In the genomic region with DNA sequence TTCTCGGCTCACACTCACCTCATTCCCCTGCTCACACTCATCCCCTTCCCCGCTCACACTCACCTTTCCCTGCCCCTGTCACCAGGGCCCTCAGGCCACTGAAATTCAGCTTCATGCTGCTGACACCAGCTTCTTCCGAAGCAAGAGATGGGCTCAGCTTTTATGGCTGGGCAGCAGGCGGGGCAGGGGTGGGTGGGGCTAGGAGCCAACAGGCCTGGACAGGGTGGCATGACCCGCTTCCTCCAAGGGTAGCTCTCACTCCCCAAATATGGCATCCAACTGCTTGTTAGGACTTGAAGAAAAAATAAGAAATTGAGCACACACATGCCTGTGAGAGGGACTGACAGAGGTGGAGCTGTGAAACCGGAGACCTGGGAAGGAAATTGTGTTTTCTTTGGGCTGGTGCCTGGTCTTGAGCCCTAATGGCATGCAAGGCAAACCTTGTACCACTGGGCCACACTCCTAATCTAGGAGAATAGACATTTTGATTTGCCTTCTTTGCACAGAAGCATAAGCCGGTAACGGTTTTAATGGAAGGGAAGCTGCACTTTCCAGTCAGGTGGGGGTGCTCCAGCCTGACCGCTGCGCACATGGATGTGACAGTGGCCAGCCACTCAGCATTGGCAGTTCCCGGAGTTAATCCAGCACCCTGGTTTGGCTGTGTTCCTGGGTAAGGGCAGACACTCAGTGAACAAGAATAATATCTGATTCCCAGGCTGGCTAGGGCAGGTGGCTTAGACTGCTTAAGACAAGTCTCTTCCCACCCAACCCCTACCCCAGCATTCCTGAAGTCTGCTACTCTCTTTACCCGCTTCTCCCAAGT, we compare ENCODE assay signal across 9 mouse cellular contexts. TPM values are rescaled to one million over a fixed set of nuclear protein-coding genes. Genes with fewer than 3 reads are reported as not detected.
DNase-seq lines count a peak whose midpoint lies in the region; ATAC-seq lines count a peak whose summit lies in the region.
"Had no signal": no experiment of that assay in that cellular context is flagged by ENCODE, and none has a peak within 500 bp of the region (broad histone marks: within the 10 kb centered on the region; RNA-seq: fewer than 3 reads in every experiment).

A gene (minus strand): TSS at position 257 of the 823 bp plus-strand sequence.

- DNase-seq in urinary bladder, adult 18-20 months (ENCODE audit: low spot score in 2 of 2) = peak; percentile 40 to 64
- no peak for DNase-seq in urinary bladder, postnatal 10 days (ENCODE audit: low spot score)
- DNase-seq in fibroblast of lung, adult 2 months (ENCODE audit: low read depth) = peak; percentile 87
- peak; percentile 74 for DNase-seq in urinary bladder, postnatal 14 days (ENCODE audit: low spot score)
- no peak for DNase-seq in layer of hippocampus, postnatal 10 days (ENCODE audit: low spot score in 2 of 2)
- DNase-seq: cerebellum, adult 9-11 months had no signal

- WGBS in limb, embryonic 15.5 days = 49% methylated on average over 12 of the region's 12 CpGs
- 82% methylated on average over 12 of the region's 12 CpGs for WGBS in forebrain, embryonic 13.5 days
- 75% methylated on average over 12 of the region's 12 CpGs for WGBS in neural tube, embryonic 15.5 days

- H3K27me3 ChIP-seq in limb, embryonic 15.5 days = 0 out of 2 replicates have a peak, but pooled peaks cover 2% of the 10 kb centered on the region
- peaks cover 20% of the 10 kb centered on the region for H3K27me3 ChIP-seq in forebrain, embryonic 13.5 days
- no peaks in the 10 kb centered on the region for H3K27me3 ChIP-seq in neural tube, embryonic 15.5 days (replicated peaks)

- no peak for ATAC-seq in limb, embryonic 15.5 days (ENCODE audit: insufficient number of reproducible peaks, low FRiP score, low TSS enrichment, low read depth)
- no peak for ATAC-seq in forebrain, embryonic 13.5 days
- ATAC-seq in neural tube, embryonic 15.5 days (ENCODE audit: low FRiP score) = no peak

- H3K4me3 ChIP-seq in limb, embryonic 15.5 days = no peak within 1 kb of the TSS
- H3K4me3 ChIP-seq in forebrain, embryonic 13.5 days = no peak within 1 kb of the TSS
- H3K4me3 ChIP-seq in neural tube, embryonic 15.5 days (replicated peaks) = no peak within 1 kb of the TSS

- H3K4me2 ChIP-seq in limb, embryonic 15.5 days = no peak within 1 kb of the TSS; the same call in 1 of the 2 replicates
- H3K4me2 ChIP-seq in forebrain, embryonic 13.5 days = no peak within 1 kb of the TSS
- H3K4me2 ChIP-seq in neural tube, embryonic 15.5 days = no peak within 1 kb of the TSS

- no peak within 1 kb of the TSS for H3K9ac ChIP-seq in limb, embryonic 15.5 days
- H3K9ac ChIP-seq in forebrain, embryonic 13.5 days = no peak within 1 kb of the TSS
- H3K9ac ChIP-seq in neural tube, embryonic 15.5 days (replicated peaks) = no peak within 1 kb of the TSS

- H3K36me3 ChIP-seq in limb, embryonic 15.5 days = no peaks in the 10 kb centered on the region
- no peaks in the 10 kb centered on the region for H3K36me3 ChIP-seq in forebrain, embryonic 13.5 days (ENCODE audit: poor library complexity, severe bottlenecking)
- no peaks in the 10 kb centered on the region for H3K36me3 ChIP-seq in neural tube, embryonic 15.5 days

- peak within 1 kb of the TSS; percentile 66 for H3K27ac ChIP-seq in limb, embryonic 15.5 days
- H3K27ac ChIP-seq in forebrain, embryonic 13.5 days = no peak within 1 kb of the TSS
- no peak within 1 kb of the TSS for H3K27ac ChIP-seq in neural tube, embryonic 15.5 days (replicated peaks)

- no peaks in the 10 kb centered on the region for H3K9me3 ChIP-seq in limb, embryonic 15.5 days
- H3K9me3 ChIP-seq in forebrain, embryonic 13.5 days (replicated peaks) = no peaks in the 10 kb centered on the region
- no peaks in the 10 kb centered on the region for H3K9me3 ChIP-seq in neural tube, embryonic 15.5 days (replicated peaks)

- H3K4me1 ChIP-seq in limb, embryonic 15.5 days = peaks cover 28% of the 10 kb centered on the region
- peaks cover 6% of the 10 kb centered on the region; the same call in 1 of the 2 replicates for H3K4me1 ChIP-seq in forebrain, embryonic 13.5 days
- H3K4me1 ChIP-seq in neural tube, embryonic 15.5 days = peaks cover 4% of the 10 kb centered on the region; the same call in 1 of the 2 replicates

RNA-seq across cellular contexts. Expression of the gene that starts here (rescaled TPM):
- 12.6 and 16.7 TPM in 2 replicates for polyA plus RNA-seq in limb, embryonic 15.5 days (2015; fragmentation: Nextera tagmentation; extraction: Ambion mirVana)
- polyA plus RNA-seq in forebrain, embryonic 13.5 days (2015; fragmentation: Nextera tagmentation; extraction: Ambion mirVana) = 0.26 TPM in 1 of 2 replicates, not detected in the other
- total RNA-seq in layer of hippocampus, postnatal 10 days (2021) = 1 to 10 TPM; 2.6 to 2.8 TPM
- 0.87 and 10.7 TPM in 2 replicates for polyA plus RNA-seq in neural tube, embryonic 15.5 days (2015; fragmentation: Nextera tagmentation; extraction: Ambion mirVana)

Comparison
In these comparisons a context has a peak if more than half of its experiments do, and no peak if none do; other contexts are left out.
1. DNase-seq: peak in urinary bladder, adult 18-20 months (2 of 2), fibroblast of lung, adult 2 months (single experiment) and urinary bladder, postnatal 14 days (single experiment); none in urinary bladder, postnatal 10 days (single experiment) and layer of hippocampus, postnatal 10 days (0 of 2).